Mouse (Mus musculus) forebrain, embryonic 16.5 days (tissue): Measurements from ENCODE around the gene Olfr122. TPM values are rescaled to one million over a fixed set of nuclear protein-coding genes. Genes with fewer than 3 reads are reported as not detected.

Experiments
- ATAC-seq: fragments of 200-750 bp; cut with Nextera tagmentation; 2 replicates; pipeline ENCODE4 v1.8.0; 2017; ENCODE audit warnings: mild to moderate bottlenecking, moderate library complexity
- H3K27ac ChIP-seq: fragments of 300-500 bp; sonication (generic); 2 replicates; pipeline ENCODE4 v1.5.1; 2014; ENCODE audit warnings: low read length, control low read depth
- H3K27me3 ChIP-seq: fragments of 300-500 bp; sonication (generic); replicated peaks from 2 replicates; pipeline ENCODE4 v1.6.1; 2014; ENCODE audit warnings: low read length; ENCODE audit not compliant: control insufficient read depth, insufficient read depth
- H3K36me3 ChIP-seq: fragments of 300-500 bp; sonication (generic); 2 replicates; pipeline ENCODE4 v1.6.1; 2014; ENCODE audit not compliant: control insufficient read depth, insufficient read depth
- H3K4me1 ChIP-seq: fragments of 300-500 bp; sonication (generic); replicated peaks from 2 replicates; pipeline ENCODE4 v1.6.1; 2014; ENCODE audit warnings: low read length; ENCODE audit not compliant: control insufficient read depth, insufficient read depth
- H3K4me2 ChIP-seq: fragments of 300-500 bp; sonication (generic); 2 replicates; pipeline ENCODE4 v1.6.1; 2014; ENCODE audit warnings: mild to moderate bottlenecking, low read length, control low read depth
- H3K4me3 ChIP-seq: fragments of 300-500 bp; sonication (generic); replicated peaks from 2 replicates; pipeline ENCODE4 v1.5.1; 2014; ENCODE audit warnings: mild to moderate bottlenecking, low read length, control low read depth
- H3K9ac ChIP-seq: fragments of 300-500 bp; sonication (generic); replicated peaks from 2 replicates; pipeline ENCODE4 v1.6.1; 2014; ENCODE audit warnings: low read depth, low read length, control low read depth
- H3K9me3 ChIP-seq: fragments of 300-500 bp; sonication (generic); 2 replicates; pipeline ENCODE4 v1.6.1; 2016; ENCODE audit warnings: low read length; ENCODE audit not compliant: control insufficient read depth
- WGBS: fragments of 180-500 bp; shearing (Covaris S2); extraction: QIAGEN DNeasy Blood & Tissue Kit; methylation state at CpG from one replicate; pipeline ENCODE4 v1.1.7; 2014; 5-methylcytosine and 5-hydroxymethylcytosine counted together
- polyA plus RNA-seq: library from polyadenylated mRNA; unstranded; fragments of >200 nt; fragmentation: Nextera tagmentation; extraction: Ambion mirVana; gene quantifications from 2 replicates; pipeline ENCODE4 v1.2.1, GENCODE M21; 2015

Olfr122 gene
- not detected in 2 replicates for polyA plus RNA-seq

- 84% methylated on average over 4 of the region's 4 CpGs for WGBS
Observed at GRCm38 (mm10) chr17:37768307-37768706, at the start of gene Olfr122. TSS of gene Olfr122 (plus strand) at chr17:37768607.

GRCm38 (mm10) chr17:37721508-37721907 lies 46.9 kb upstream of the Olfr122 start, which contains the start of gene Olfr120:
TSS of gene Olfr120 (plus strand) at chr17:37721808.
- no peak within 1 kb of the TSS for H3K9ac ChIP-seq
- H3K27me3 ChIP-seq, result no peaks in the 10 kb centered on the region
- no peak within 1 kb of the TSS for H3K4me3 ChIP-seq
- H3K36me3 ChIP-seq, result no peaks in the 10 kb centered on the region
- WGBS, result 73% methylated on average over 1 of the region's 1 CpGs
- H3K4me2 ChIP-seq, result no peak within 1 kb of the TSS
- H3K4me1 ChIP-seq, result no peaks in the 10 kb centered on the region
- H3K27ac ChIP-seq, result no peak within 1 kb of the TSS
- no peak for ATAC-seq
- no peaks in the 10 kb centered on the region for H3K9me3 ChIP-seq

More at GRCm38 (mm10) chr17:37768307-37768706, at the start of gene Olfr122:
- Histone ChIP-seq H3K4me2 (no peak within 1 kb of the TSS), H3K4me1 (no peaks in the 10 kb centered on the region), H3K4me3 (no peak within 1 kb of the TSS), H3K9ac (no peak within 1 kb of the TSS), H3K9me3 (no peaks in the 10 kb centered on the region), H3K27me3 (no peaks in the 10 kb centered on the region), H3K36me3 (no peaks in the 10 kb centered on the region), H3K27ac (no peak within 1 kb of the TSS)
- no peak for ATAC-seq

- 57% methylated on average over 7 of the region's 7 CpGs for WGBS
Observed at GRCm38 (mm10) chr17:37738070-37738469, 30.3 kb upstream of the Olfr122 start.

GRCm38 (mm10) chr17:37793229-37793628 lies 24.8 kb downstream of the Olfr122 start, which contains the start of gene Olfr123:
TSS of gene Olfr123 (plus strand) at chr17:37793529.
- no peaks in the 10 kb centered on the region for H3K36me3 ChIP-seq
- ATAC-seq, result no peak
- no peak within 1 kb of the TSS for H3K27ac ChIP-seq
- 96% methylated on average over 2 of the region's 2 CpGs for WGBS
- no peaks in the 10 kb centered on the region for H3K27me3 ChIP-seq
- H3K9me3 ChIP-seq, result no peaks in the 10 kb centered on the region
- no peak within 1 kb of the TSS for H3K9ac ChIP-seq
- H3K4me1 ChIP-seq, result no peaks in the 10 kb centered on the region
- no peak within 1 kb of the TSS for H3K4me2 ChIP-seq
- no peak within 1 kb of the TSS for H3K4me3 ChIP-seq

More at GRCm38 (mm10) chr17:37738070-37738469, 30.3 kb upstream of the Olfr122 start:
- no peak overlapping the region for H3K4me3 ChIP-seq
- H3K4me2 ChIP-seq, result no peak overlapping the region
- H3K36me3 ChIP-seq, result no peaks in the 10 kb centered on the region
- no peaks in the 10 kb centered on the region for H3K4me1 ChIP-seq
- no peak for ATAC-seq
- no peak overlapping the region for H3K9ac ChIP-seq
- no peaks in the 10 kb centered on the region for H3K27me3 ChIP-seq
- no peaks in the 10 kb centered on the region for H3K9me3 ChIP-seq
- no peak overlapping the region for H3K27ac ChIP-seq

GRCm38 (mm10) chr17:37799588-37799987 lies 31.2 kb downstream of the Olfr122 start, which contains the start of gene Olfr124:
TSS of gene Olfr124 (plus strand) at chr17:37799888.
- H3K4me3 ChIP-seq, result no peak within 1 kb of the TSS
- 86% methylated on average over 3 of the region's 3 CpGs for WGBS
- H3K4me2 ChIP-seq, result no peak within 1 kb of the TSS
- no peaks in the 10 kb centered on the region for H3K36me3 ChIP-seq
- H3K9me3 ChIP-seq, result no peaks in the 10 kb centered on the region
- H3K4me1 ChIP-seq, result no peaks in the 10 kb centered on the region
- H3K27ac ChIP-seq, result no peak within 1 kb of the TSS
- ATAC-seq, result no peak
- H3K27me3 ChIP-seq, result no peaks in the 10 kb centered on the region
- H3K9ac ChIP-seq, result no peak within 1 kb of the TSS

Other genes starting within 250 kb of the Olfr122 start
- not detected in 2 replicates for gene Olfr112, start 199.2 kb upstream of the Olfr122 start, polyA plus RNA-seq
- not detected in 2 replicates for gene Olfr113, start 190.9 kb upstream of the Olfr122 start, polyA plus RNA-seq
- gene Olfr114, start 175.9 kb upstream of the Olfr122 start, polyA plus RNA-seq, result not detected in 2 replicates
- not detected in 2 replicates for gene Olfr115, start 141.5 kb upstream of the Olfr122 start, polyA plus RNA-seq
- not detected in 2 replicates for gene Olfr116, start 141.4 kb upstream of the Olfr122 start, polyA plus RNA-seq
- not detected in 2 replicates for gene Olfr117, start 104.8 kb upstream of the Olfr122 start, polyA plus RNA-seq
- gene Olfr118, start 101.6 kb upstream of the Olfr122 start, polyA plus RNA-seq, result not detected in 2 replicates
- not detected in 2 replicates for gene Olfr119, start 72.0 kb upstream of the Olfr122 start, polyA plus RNA-seq
- gene Olfr120, start 46.8 kb upstream of the Olfr122 start, polyA plus RNA-seq, result not detected in 2 replicates
- not detected in 2 replicates for gene Olfr121, start 19.8 kb upstream of the Olfr122 start, polyA plus RNA-seq
- gene Olfr123, start 24.9 kb downstream of the Olfr122 start, polyA plus RNA-seq, result not detected in 2 replicates
- gene Olfr124, start 31.3 kb downstream of the Olfr122 start, polyA plus RNA-seq, result not detected in 2 replicates
- gene Olfr125, start 64.3 kb downstream of the Olfr122 start, polyA plus RNA-seq, result 0.06 TPM in 1 of 2 replicates, not detected in the other
- gene Olfr126, start 78.9 kb downstream of the Olfr122 start, polyA plus RNA-seq, result not detected in 2 replicates
- gene Olfr127, start 131.8 kb downstream of the Olfr122 start, polyA plus RNA-seq, result not detected in 2 replicates
- gene Olfr128, start 151.9 kb downstream of the Olfr122 start, polyA plus RNA-seq, result not detected in 2 replicates
- not detected in 2 replicates for gene Olfr761, start 184.5 kb downstream of the Olfr122 start, polyA plus RNA-seq